Mouse (Mus musculus) ES-Bruce4 (cell line): ENCODE measurements at regions not wholly inside any gene's neighbourhood (a gene's known extent, or its start where the extent isn't known, plus 50 kb on each side); places are given as distances from the start of the nearest gene placed in this dataset.

Experiments used
- CTCF ChIP-seq: IDR thresholded peaks from one replicate; pipeline ENCODE4 v1.8.1; 2011; ENCODE audit warnings: low read depth, low read length
- POLR2A ChIP-seq: IDR thresholded peaks from one replicate; pipeline ENCODE4 v1.8.1; 2011; ENCODE audit warnings: low read length; ENCODE audit not compliant: insufficient read depth

DNA sequence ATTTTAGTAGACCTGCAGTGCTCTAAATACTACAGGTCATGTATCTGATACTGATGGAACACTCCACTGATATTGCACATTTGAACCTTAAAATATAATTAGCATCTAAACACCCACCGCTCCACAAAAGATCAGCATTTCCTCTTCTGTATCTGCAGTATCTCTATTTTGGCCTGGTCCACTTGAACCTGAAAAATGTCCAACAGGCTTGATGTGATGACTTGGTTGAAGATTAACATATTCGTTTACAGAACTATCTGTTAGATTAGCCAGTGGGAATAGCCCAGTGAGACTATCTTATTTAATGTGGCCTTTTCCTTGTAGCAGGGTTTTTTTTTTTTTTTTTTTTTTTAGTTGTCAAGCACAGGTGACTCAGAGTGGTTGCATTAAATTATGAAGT is 434.4 kb upstream of the Adamts16 start:
- TF ChIP-seq POLR2A, result no peak
- TF ChIP-seq CTCF, result no peak
